In the genomic region with DNA sequence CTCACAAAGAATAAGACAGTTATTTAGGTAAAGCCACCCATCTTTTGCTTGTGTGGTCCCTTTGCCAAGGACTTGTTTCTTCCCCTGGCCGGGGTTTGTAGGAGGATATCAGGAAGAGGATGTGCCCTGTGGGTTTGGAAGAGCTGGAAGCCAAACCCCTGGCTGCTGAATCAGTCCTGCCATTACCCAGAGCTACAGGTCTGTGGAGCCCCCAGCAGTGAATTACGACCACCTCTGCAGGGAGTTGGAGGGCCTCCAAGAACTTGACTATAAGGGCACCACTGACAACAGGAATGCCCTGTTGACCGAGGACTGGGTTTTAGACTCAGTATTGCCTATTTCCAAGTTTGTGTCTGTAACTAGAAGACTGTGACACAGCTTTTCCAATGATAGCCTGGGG, we compare ENCODE assay signal across 23 mouse cellular contexts. TPM values are rescaled to one million over a fixed set of nuclear protein-coding genes. Genes with fewer than 3 reads are reported as not detected.
"Had no signal": no experiment of that assay in that cellular context is flagged by ENCODE, and none has a peak within 500 bp of the region (broad histone marks: within the 10 kb centered on the region; RNA-seq: fewer than 3 reads in every experiment).

No protein-coding gene starts in this region.

- H3K4me1 ChIP-seq: midbrain, embryonic 12.5 days; neural tube, embryonic 12.5 days; stomach, embryonic 15.5 days had no signal

- H3K9ac ChIP-seq: liver, embryonic 14.5 days; lung, embryonic 14.5 days; midbrain, embryonic 12.5 days; neural tube, embryonic 12.5 days; stomach, embryonic 15.5 days had no signal

- H3K27ac ChIP-seq: liver, embryonic 14.5 days; midbrain, embryonic 10.5 days; midbrain, embryonic 12.5 days; neural tube, embryonic 12.5 days; stomach, embryonic 15.5 days; stomach, postnatal 0 days had no signal

- H3K9me3 ChIP-seq: midbrain, embryonic 10.5 days; midbrain, embryonic 12.5 days; neural tube, embryonic 12.5 days; stomach, embryonic 15.5 days had no signal

- DNase-seq: lung, adult 18-20 months; lung, embryonic 14.5 days; lung, postnatal 10 days; lung, postnatal 4 days; right cerebral cortex, postnatal 14 days; thymus, adult 2 months; thymus, postnatal 25 days; thymus, postnatal 4 days had no signal

- H3K36me3 ChIP-seq: midbrain, embryonic 10.5 days; midbrain, embryonic 12.5 days; neural tube, embryonic 12.5 days; stomach, embryonic 15.5 days had no signal

- H3K4me3 ChIP-seq: midbrain, embryonic 10.5 days; midbrain, embryonic 12.5 days; myocyte; neural tube, embryonic 12.5 days; stomach, embryonic 15.5 days had no signal

- H3K27me3 ChIP-seq: midbrain, embryonic 12.5 days; neural tube, embryonic 12.5 days; stomach, embryonic 15.5 days had no signal

- H3K4me2 ChIP-seq: lung, embryonic 14.5 days; midbrain, embryonic 12.5 days; neural tube, embryonic 12.5 days; stomach, embryonic 15.5 days had no signal

- ATAC-seq: midbrain, embryonic 16.5 days had no signal

RNA-seq across cellular contexts. Expression of a gene that starts 7.1 kb away (rescaled TPM):
- total RNA-seq: megakaryocyte-erythroid progenitor cell, adult 5-6 weeks had no signal

RNA-seq across cellular contexts. Expression of a gene that starts 41.3 kb away (rescaled TPM):
- total RNA-seq: megakaryocyte, adult 5-6 weeks; megakaryocyte-erythroid progenitor cell, adult 5-6 weeks had no signal
- polyA plus RNA-seq: liver, embryonic 14.5 days; liver, embryonic 16.5 days; lung, embryonic 14.5 days; lung, embryonic 16.5 days; midbrain, embryonic 10.5 days; midbrain, embryonic 12.5 days; midbrain, embryonic 14.5 days; midbrain, embryonic 16.5 days; myocyte; neural tube, embryonic 12.5 days; spleen, adult 2 months; stomach, embryonic 15.5 days; stomach, postnatal 0 days; urinary bladder, adult 2 months had no signal
